Mouse (Mus musculus): ENCODE measurements at regions not wholly inside any gene's neighbourhood (a gene's known extent, or its start where the extent isn't known, plus 50 kb on each side); places are given as distances from the start of the nearest gene placed in this dataset.
A peak's percentile ranks its signal among the peaks of the same experiment; 100 is the strongest.
"Not testable (repeated sequence)": the region's sequence is repeated elsewhere in the genome, so short reads cannot be mapped to it uniquely, and the experiment has no call there.

DNA sequence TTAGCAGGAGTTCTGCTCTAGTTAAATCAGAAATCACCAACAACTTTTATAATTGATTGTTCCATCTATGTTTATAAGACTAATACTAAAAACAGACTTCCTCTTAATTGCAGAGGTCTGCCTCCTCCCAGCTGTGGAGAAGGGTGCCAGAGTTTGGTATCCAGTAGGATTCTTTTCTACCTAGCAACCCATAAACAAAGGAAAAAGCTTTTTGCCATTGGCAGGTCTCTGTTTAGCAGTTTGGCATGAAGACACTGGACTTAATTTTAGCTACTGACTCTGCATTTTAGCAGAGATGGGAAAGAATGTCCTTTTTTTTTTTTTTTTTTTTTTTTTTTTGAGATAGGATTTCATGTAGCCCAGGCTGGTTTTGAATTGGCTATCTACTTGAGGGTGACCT, 1628.4 kb downstream of the A830018L16Rik start:
- H3K27ac ChIP-seq (ENCODE audit: low read depth, low read length), result no peak overlapping the region
- H3K4me1 ChIP-seq (ENCODE audit: control insufficient read depth, insufficient read depth, low read length), result no peaks in the 10 kb centered on the region
- H3K4me2 ChIP-seq (ENCODE audit: low read depth, low read length), result no peak overlapping the region
- no peaks in the 10 kb centered on the region for H3K36me3 ChIP-seq (ENCODE audit: control insufficient read depth, insufficient read depth, low read length)
- H3K9ac ChIP-seq (replicated peaks; ENCODE audit: low read depth, low read length), result no peak overlapping the region
- no peaks in the 10 kb centered on the region for H3K27me3 ChIP-seq (ENCODE audit: control insufficient read depth, insufficient read depth, low read length)
- H3K9me3 ChIP-seq (ENCODE audit: control insufficient read depth, low read length), result no peaks in the 10 kb centered on the region
- ATAC-seq (ENCODE audit: low read depth), result no peak
- no peak overlapping the region for H3K4me3 ChIP-seq (ENCODE audit: low read depth, low read length)

DNA sequence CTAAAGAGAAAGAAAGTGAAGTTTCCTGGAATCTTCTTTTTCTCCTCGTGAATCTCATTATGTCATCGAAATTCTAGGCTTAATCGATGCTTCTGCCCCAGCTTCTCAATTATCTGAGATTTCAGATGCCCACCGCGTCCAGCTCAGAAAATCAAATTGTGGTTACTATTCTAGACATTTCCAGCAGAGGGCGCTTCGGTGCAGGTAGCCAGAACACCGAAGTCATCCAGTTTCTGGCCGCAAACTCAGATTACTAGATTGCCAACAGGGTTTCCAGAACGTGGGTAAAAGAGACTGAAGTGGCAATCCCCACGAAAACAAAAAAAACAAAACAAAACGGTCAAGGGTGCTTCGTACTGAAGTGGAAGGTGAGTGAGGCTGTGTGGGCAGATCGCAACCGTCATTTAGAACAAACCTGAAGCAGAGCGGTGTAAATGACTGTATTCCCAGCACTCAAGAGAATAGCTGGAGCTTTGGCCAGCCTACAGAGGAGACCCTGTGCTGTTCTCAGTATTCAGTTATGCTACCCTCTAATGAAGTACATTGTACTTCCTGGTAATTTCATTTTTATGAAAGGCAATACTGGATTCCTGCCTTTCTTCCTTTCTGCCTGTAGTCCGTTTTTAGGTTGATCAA, 1636.4 kb downstream of the A830018L16Rik start:
- Histone ChIP-seq H3K27ac (ENCODE audit: low read depth, low read length) (no peak overlapping the region), H3K9ac (replicated peaks; ENCODE audit: low read depth, low read length) (no peak overlapping the region), H3K9me3 (ENCODE audit: control insufficient read depth, low read length) (no peaks in the 10 kb centered on the region), H3K4me3 (ENCODE audit: low read depth, low read length) (no peak overlapping the region), H3K4me2 (ENCODE audit: low read depth, low read length) (no peak overlapping the region), H3K4me1 (ENCODE audit: control insufficient read depth, insufficient read depth, low read length) (no peaks in the 10 kb centered on the region), H3K27me3 (ENCODE audit: control insufficient read depth, insufficient read depth, low read length) (no peaks in the 10 kb centered on the region), H3K36me3 (ENCODE audit: control insufficient read depth, insufficient read depth, low read length) (no peaks in the 10 kb centered on the region)
- 20% methylated on average over 17 of the region's 17 CpGs for WGBS
- peak; percentile 45; the same call in 1 of the 2 replicates for ATAC-seq (ENCODE audit: low read depth)

DNA sequence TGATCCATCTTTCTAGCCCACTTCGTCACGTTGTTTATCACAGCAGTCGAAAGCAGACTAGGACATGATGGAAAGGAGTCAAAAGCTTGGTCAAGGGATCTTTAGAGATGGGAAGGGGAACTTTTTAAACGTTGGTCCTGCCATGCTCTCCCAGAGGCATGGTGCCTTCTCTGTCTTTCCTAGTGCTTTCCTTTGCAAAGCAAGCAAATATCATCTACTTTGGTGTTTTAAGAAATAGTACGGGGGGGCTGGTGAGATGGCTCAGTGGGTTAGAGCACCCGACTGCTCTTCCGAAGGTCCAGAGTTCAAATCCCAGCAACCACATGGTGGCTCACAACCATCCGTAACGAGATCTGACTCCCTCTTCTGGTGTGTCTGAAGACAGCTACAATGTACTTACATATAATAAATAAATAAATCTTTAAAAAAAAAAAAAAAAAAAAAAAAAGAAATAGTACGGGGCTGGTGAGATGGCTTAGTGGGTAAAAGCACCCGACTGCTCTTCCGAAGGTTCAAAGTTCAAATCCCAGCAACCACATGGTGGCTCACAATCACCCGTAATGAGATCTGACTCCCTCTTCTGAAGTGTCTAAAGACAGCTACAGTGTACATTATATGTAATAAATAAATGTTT, 1637.6 kb downstream of the A830018L16Rik start:
- not testable (repeated sequence) for H3K4me2 ChIP-seq (ENCODE audit: low read depth, low read length); H3K27me3 ChIP-seq (ENCODE audit: control insufficient read depth, insufficient read depth, low read length); ATAC-seq (ENCODE audit: low read depth); H3K9ac ChIP-seq (replicated peaks; ENCODE audit: low read depth, low read length); H3K4me3 ChIP-seq (ENCODE audit: low read depth, low read length); H3K4me1 ChIP-seq (ENCODE audit: control insufficient read depth, insufficient read depth, low read length); H3K27ac ChIP-seq (ENCODE audit: low read depth, low read length); H3K9me3 ChIP-seq (ENCODE audit: control insufficient read depth, low read length); H3K36me3 ChIP-seq (ENCODE audit: control insufficient read depth, insufficient read depth, low read length)
- 80% methylated on average over 11 of the region's 13 CpGs for WGBS

DNA sequence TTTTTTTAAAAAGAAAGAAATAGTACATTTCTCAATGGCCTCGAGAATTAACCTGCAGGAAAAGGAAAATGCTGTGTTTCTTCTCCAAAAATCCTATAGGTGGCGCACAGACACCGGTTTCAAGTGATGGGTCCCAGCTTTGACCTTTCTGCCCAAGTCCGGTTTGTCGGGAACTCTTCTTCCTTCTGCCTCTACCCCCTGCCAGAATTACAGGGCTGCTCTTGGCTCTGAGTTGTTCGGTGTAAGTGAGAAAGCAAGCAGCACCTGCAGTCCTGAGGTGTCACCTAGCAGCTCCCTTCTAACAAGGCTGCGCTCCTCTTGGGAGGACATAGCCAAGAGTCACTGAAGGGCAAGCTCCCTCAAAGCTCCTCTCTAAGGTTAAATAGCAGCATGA, 1638.2 kb downstream of the A830018L16Rik start:
- no peaks in the 10 kb centered on the region for H3K27me3 ChIP-seq (ENCODE audit: control insufficient read depth, insufficient read depth, low read length)
- no peak overlapping the region for H3K4me3 ChIP-seq (ENCODE audit: low read depth, low read length)
- no peaks in the 10 kb centered on the region for H3K9me3 ChIP-seq (ENCODE audit: control insufficient read depth, low read length)
- H3K4me2 ChIP-seq (ENCODE audit: low read depth, low read length), result no peak overlapping the region
- ATAC-seq (ENCODE audit: low read depth), result peak; percentile 65; the same call in 1 of the 2 replicates
- WGBS, result 11% methylated on average over 7 of the region's 7 CpGs
- H3K9ac ChIP-seq (replicated peaks; ENCODE audit: low read depth, low read length), result no peak overlapping the region
- no peak overlapping the region for H3K27ac ChIP-seq (ENCODE audit: low read depth, low read length)
- no peaks in the 10 kb centered on the region for H3K36me3 ChIP-seq (ENCODE audit: control insufficient read depth, insufficient read depth, low read length)
- H3K4me1 ChIP-seq (ENCODE audit: control insufficient read depth, insufficient read depth, low read length), result no peaks in the 10 kb centered on the region

DNA sequence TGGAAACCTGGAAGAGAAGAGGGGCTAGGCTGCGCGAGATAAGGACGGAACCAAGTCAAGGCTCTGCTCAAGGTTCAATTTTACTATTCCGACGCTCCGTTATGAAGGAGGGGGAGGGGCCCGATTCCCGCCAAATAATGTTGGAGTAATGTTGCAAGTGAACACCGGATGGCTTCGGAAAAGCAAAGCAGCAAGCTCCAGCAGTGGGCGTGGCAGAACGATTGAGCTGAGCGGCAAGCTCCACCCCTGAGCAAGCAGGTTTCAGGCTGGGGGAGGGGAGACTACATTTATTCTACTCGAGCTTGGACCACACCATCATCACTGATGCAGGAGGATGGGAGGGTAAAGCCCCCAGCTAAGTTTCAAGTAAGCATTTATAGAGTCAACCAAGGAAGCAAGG, 1643.8 kb downstream of the A830018L16Rik start:
- WGBS, result 31% methylated on average over 14 of the region's 14 CpGs
- Histone ChIP-seq H3K27me3 (ENCODE audit: control insufficient read depth, insufficient read depth, low read length) (no peaks in the 10 kb centered on the region), H3K9me3 (ENCODE audit: control insufficient read depth, low read length) (no peaks in the 10 kb centered on the region), H3K4me3 (ENCODE audit: low read depth, low read length) (no peak overlapping the region), H3K27ac (ENCODE audit: low read depth, low read length) (no peak overlapping the region), H3K36me3 (ENCODE audit: control insufficient read depth, insufficient read depth, low read length) (no peaks in the 10 kb centered on the region), H3K4me2 (ENCODE audit: low read depth, low read length) (no peak overlapping the region), H3K4me1 (ENCODE audit: control insufficient read depth, insufficient read depth, low read length) (no peaks in the 10 kb centered on the region), H3K9ac (replicated peaks; ENCODE audit: low read depth, low read length) (no peak overlapping the region)
- ATAC-seq (ENCODE audit: low read depth), result no peak

DNA sequence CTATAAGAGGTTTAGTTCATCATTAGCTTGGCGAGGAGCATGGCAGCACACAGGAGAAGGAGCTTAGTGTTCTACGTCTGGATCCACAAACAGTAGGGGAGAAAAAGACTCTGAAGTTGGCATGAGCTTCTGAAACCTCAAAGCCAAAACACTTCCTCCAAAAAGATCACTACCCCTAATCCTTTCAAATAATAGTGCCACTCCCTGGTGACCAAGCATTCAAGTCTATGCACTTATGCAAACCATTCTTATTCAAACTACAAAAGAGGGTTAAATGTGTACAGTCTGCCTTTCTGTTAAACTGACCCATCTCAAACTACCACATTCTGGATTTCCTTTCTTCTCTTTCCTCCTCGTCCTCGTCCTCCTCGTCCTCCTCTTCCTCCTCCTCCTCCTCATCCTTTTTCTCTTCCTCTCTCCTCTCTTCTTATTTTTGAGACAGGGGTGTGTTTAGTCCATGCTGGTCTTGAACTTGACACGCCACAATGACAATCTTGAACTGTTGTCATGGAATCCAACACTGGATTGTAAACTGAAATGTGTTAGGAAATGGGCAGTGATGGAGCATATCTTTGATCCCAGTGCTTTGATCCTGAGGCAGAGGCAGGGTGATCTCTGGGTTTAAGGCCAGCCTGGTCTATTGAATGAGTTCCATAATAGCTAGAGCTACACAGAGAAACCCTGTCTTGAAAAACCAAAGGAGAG, 1645.9 kb downstream of the A830018L16Rik start:
- H3K9me3 ChIP-seq (ENCODE audit: control insufficient read depth, low read length), result no peaks in the 10 kb centered on the region
- H3K9ac ChIP-seq (replicated peaks; ENCODE audit: low read depth, low read length), result no peak overlapping the region
- no peak overlapping the region for H3K27ac ChIP-seq (ENCODE audit: low read depth, low read length)
- no peaks in the 10 kb centered on the region for H3K36me3 ChIP-seq (ENCODE audit: control insufficient read depth, insufficient read depth, low read length)
- no peaks in the 10 kb centered on the region for H3K4me1 ChIP-seq (ENCODE audit: control insufficient read depth, insufficient read depth, low read length)
- 82% methylated on average over 6 of the region's 6 CpGs for WGBS
- no peaks in the 10 kb centered on the region for H3K27me3 ChIP-seq (ENCODE audit: control insufficient read depth, insufficient read depth, low read length)
- H3K4me3 ChIP-seq (ENCODE audit: low read depth, low read length), result no peak overlapping the region
- no peak overlapping the region for H3K4me2 ChIP-seq (ENCODE audit: low read depth, low read length)
- no peak for ATAC-seq (ENCODE audit: low read depth)

Data from neural tube, embryonic 14.5 days (tissue).